Comparison of ENCODE assay signal across 27 mouse cellular contexts in genomic region chr14:26528296-26528695, GRCm38 (mm10). TPM values are rescaled to one million over a fixed set of nuclear protein-coding genes. Genes with fewer than 3 reads are reported as not detected.
DNase-seq lines count a peak whose midpoint lies in the region; ATAC-seq and TF ChIP-seq lines count a peak whose summit lies in the region.
"Had no signal": no experiment of that assay in that cellular context is flagged by ENCODE, and none has a peak within 500 bp of the region (broad histone marks: within the 10 kb centered on the region; RNA-seq: fewer than 3 reads in every experiment).

No protein-coding gene starts in this region.

- no peaks in the 10 kb centered on the region for H3K9me3 ChIP-seq in lung, postnatal 0 days (ENCODE audit: low read length)
- H3K9me3 ChIP-seq: embryonic facial prominence, embryonic 10.5 days; embryonic facial prominence, embryonic 12.5 days; forebrain, embryonic 10.5 days; forebrain, embryonic 12.5 days; G1E had no signal

- no peak overlapping the region for H3K9ac ChIP-seq in lung, postnatal 0 days (replicated peaks; ENCODE audit: low read depth)
- H3K9ac ChIP-seq: embryonic facial prominence, embryonic 12.5 days; forebrain, embryonic 12.5 days had no signal

- TF ChIP-seq EP300 in lung, postnatal 0 days (IDR thresholded peaks at IDR 0.05): no peak

- H3K4me3 ChIP-seq in lung, postnatal 0 days (ENCODE audit: low read depth, low read length): no peak overlapping the region
- H3K4me3 ChIP-seq: embryonic facial prominence, embryonic 10.5 days; embryonic facial prominence, embryonic 12.5 days; forebrain, embryonic 10.5 days; forebrain, embryonic 12.5 days had no signal

- no peaks in the 10 kb centered on the region for H3K36me3 ChIP-seq in lung, postnatal 0 days (ENCODE audit: insufficient read depth, low read length)

- TF ChIP-seq CTCF in lung, postnatal 0 days (IDR thresholded peaks at IDR 0.05): no peak

- no peak overlapping the region for H3K4me2 ChIP-seq in lung, postnatal 0 days (replicated peaks; ENCODE audit: low read depth, low read length)
- H3K4me2 ChIP-seq: embryonic facial prominence, embryonic 12.5 days; forebrain, embryonic 12.5 days had no signal

- H3K4me1 ChIP-seq in lung, postnatal 0 days (ENCODE audit: insufficient read depth, low read depth, low read length): peaks cover 7% of the 10 kb centered on the region; the same call in 1 of the 2 replicates

- DNase-seq in lung, postnatal 0 days (ENCODE audit: low spot score): peak; percentile 39
- DNase-seq in lung, postnatal 14 days: no peak
- peak; percentile 36 for DNase-seq in 416B (ENCODE audit: low read depth)
- DNase-seq in brain, adult 2 months (ENCODE audit: low read depth, low spot score): peak; percentile 47
- DNase-seq in ovary, adult 18-20 months (ENCODE audit: low spot score): no peak
- DNase-seq in spleen, adult 12 weeks (ENCODE audit: low spot score): no peak
- DNase-seq: adrenal gland, adult 8-10 months; adrenal gland, postnatal 14 days; B cell, adult 2 months; cerebellum, adult 11 months; cerebellum, adult 18-20 months; cerebellum, adult 8-10 months; cerebellum, adult 9-11 months; cerebellum, postnatal 14 days; cerebellum, postnatal 36 days had no signal

- no peak for ATAC-seq in lung, postnatal 0 days
- ATAC-seq in granulocyte monocyte progenitor cell, adult 5-6 weeks (replicated peaks; ENCODE audit: poor library complexity, severe bottlenecking): peak; percentile 50; the same call in 1 of the 2 replicates
- ATAC-seq: activated CD4-positive, CD25-positive, alpha-beta regulatory T cell, adult 4 months; CD4-positive, CD25-positive, alpha-beta regulatory T cell, adult 4 months; forebrain, embryonic 14.5 days; forebrain, embryonic 16.5 days; Patski had no signal

- WGBS in lung, postnatal 0 days: 53% methylated on average over 2 of the region's 2 CpGs

- no peak overlapping the region for H3K27ac ChIP-seq in lung, postnatal 0 days (ENCODE audit: low read length)
- H3K27ac ChIP-seq: embryonic facial prominence, embryonic 10.5 days; embryonic facial prominence, embryonic 12.5 days; forebrain, embryonic 10.5 days; forebrain, embryonic 12.5 days had no signal

- H3K27me3 ChIP-seq in lung, postnatal 0 days (replicated peaks; ENCODE audit: insufficient read depth, low read length): no peaks in the 10 kb centered on the region
- H3K27me3 ChIP-seq: CH12.LX; embryonic facial prominence, embryonic 12.5 days; forebrain, embryonic 12.5 days; Patski had no signal

RNA-seq across cellular contexts. Expression of gene Slmap, which starts 6.4 kb away (rescaled TPM):
- polyA plus RNA-seq in lung, postnatal 0 days (2015; fragmentation: Nextera tagmentation; extraction: Ambion mirVana): 19.6 and 21.3 TPM in 2 replicates
- 42.7 and 66.3 TPM in 2 replicates for total RNA-seq in granulocyte monocyte progenitor cell, adult 5-6 weeks (2014; fragmentation: Nextera tagmentation)
- total RNA-seq in granulocyte monocyte progenitor cell, adult 5-6 weeks (2017): 66.5 and 78.6 TPM in 2 replicates

RNA-seq across cellular contexts. Expression of gene Dennd6a, which starts 45.4 kb away (rescaled TPM):
- polyA plus RNA-seq in lung, postnatal 0 days (2015; fragmentation: Nextera tagmentation; extraction: Ambion mirVana): 30.7 and 30.8 TPM in 2 replicates
- total RNA-seq in granulocyte monocyte progenitor cell, adult 5-6 weeks (2014; fragmentation: Nextera tagmentation): 18.5 and 19.7 TPM in 2 replicates
- 21.6 and 24.5 TPM in 2 replicates for total RNA-seq in granulocyte monocyte progenitor cell, adult 5-6 weeks (2017)

Comparison
In these comparisons a context has a peak if more than half of its experiments do, and no peak if none do; other contexts are left out.
1. DNase-seq: peak in lung, postnatal 0 days (single experiment), 416B (single experiment) and brain, adult 2 months (single experiment); none in lung, postnatal 14 days (single experiment), ovary, adult 18-20 months (single experiment) and spleen, adult 12 weeks (single experiment).